Mouse (Mus musculus) myocyte (in vitro differentiated cells): ENCODE data around the gene Gm10722.
"Not testable (repeated sequence)": the region's sequence is repeated elsewhere in the genome, so short reads cannot be mapped to it uniquely, and the experiment has no call there.

Experiments
- MAX ChIP-seq: IDR thresholded peaks from one replicate; pipeline ENCODE4 v1.6.1; 2011; ENCODE audit warnings: low read depth, mild to moderate bottlenecking, control low read depth
- MYOD1 ChIP-seq, 3 experiments: IDR thresholded peaks; one replicate each; pipeline ENCODE4 v1.6.1; 2011; ENCODE audit warnings: control low read depth in 2 of 3, low read depth in 2 of 3, mild to moderate bottlenecking in 2 of 3, moderate library complexity in 1 of 3; ENCODE audit not compliant: insufficient read length in 2 of 3, control insufficient read depth in 1 of 3
- MYOG ChIP-seq, 3 experiments: IDR thresholded peaks; one replicate each; pipeline ENCODE4 v1.6.1; 2011; ENCODE audit warnings: control low read depth in 2 of 3, low read depth in 2 of 3, mild to moderate bottlenecking in 2 of 3; ENCODE audit not compliant: insufficient read length in 2 of 3, control insufficient read depth in 1 of 3, insufficient read depth in 1 of 3
- POLR2A ChIP-seq: IDR thresholded peaks from one replicate; pipeline ENCODE4 v1.6.1; 2011; ENCODE audit warnings: low read depth, mild to moderate bottlenecking, control low read depth, moderate library complexity; ENCODE audit not compliant: insufficient read length
- TCF12 ChIP-seq: IDR thresholded peaks from one replicate; pipeline ENCODE4 v1.6.1; 2011; ENCODE audit warnings: mild to moderate bottlenecking, control low read depth; ENCODE audit not compliant: poor library complexity, insufficient read depth, severe bottlenecking
- TCF3 ChIP-seq: IDR thresholded peaks from one replicate; pipeline ENCODE4 v1.6.1; 2011; ENCODE audit warnings: low read depth, control low read depth; ENCODE audit not compliant: insufficient read length

DNA sequence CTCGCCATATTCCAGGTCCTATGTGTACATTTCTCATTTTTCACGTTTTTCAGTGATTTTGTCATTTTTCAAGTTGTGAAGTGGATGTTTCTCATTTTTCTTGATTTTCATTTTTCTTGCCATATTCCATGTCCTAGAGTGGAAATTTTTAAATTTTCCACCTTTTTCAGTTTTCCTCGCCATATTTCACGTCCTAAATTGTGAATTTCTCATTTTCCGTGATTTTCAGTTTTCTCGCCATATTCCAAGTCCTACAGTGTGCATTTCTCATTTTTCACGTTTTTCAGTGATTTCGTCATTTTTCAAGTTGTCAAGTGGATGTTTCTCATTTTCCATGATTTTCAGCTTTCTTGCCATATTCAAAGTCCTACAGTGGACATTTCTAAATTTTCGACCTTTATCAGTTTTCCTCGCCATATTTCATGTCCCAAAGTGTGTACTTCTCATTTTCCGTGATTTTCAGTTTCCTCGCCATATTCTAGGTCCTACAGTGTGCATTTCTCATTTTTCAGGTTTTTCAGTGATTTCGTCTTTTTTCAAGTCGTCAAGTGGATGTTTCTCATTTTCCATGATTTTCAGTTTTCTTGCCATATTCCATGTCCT, 2.2 kb downstream of the Gm10722 start, which contains the start of gene Gm11168:
- TF ChIP-seq MYOD1 (IDR thresholded peaks at IDR 0.05; ENCODE audit: control insufficient read depth in 1 of 3, insufficient read length in 2 of 3, low read depth in 2 of 3); POLR2A; MAX; MYOG (IDR thresholded peaks at IDR 0.05; ENCODE audit: control insufficient read depth in 1 of 3, insufficient read depth in 1 of 3, insufficient read length in 2 of 3, low read depth in 2 of 3); TCF12; TCF3: not testable (repeated sequence)
